Mouse (Mus musculus) neutrophil, adult 65 days (primary cell): ENCODE measurements around the gene Ralgapb. TPM values are rescaled to one million over a fixed set of nuclear protein-coding genes. Genes with fewer than 3 reads are reported as not detected.

Source experiments
- total RNA-seq: library from RNA; stranded (reverse); gene quantifications from 2 replicates; pipeline ENCODE4 v1.2.4, GENCODE M21; 2023

Gene Ralgapb
- total RNA-seq = 38.8 and 56.2 TPM in 2 replicates

DNA sequence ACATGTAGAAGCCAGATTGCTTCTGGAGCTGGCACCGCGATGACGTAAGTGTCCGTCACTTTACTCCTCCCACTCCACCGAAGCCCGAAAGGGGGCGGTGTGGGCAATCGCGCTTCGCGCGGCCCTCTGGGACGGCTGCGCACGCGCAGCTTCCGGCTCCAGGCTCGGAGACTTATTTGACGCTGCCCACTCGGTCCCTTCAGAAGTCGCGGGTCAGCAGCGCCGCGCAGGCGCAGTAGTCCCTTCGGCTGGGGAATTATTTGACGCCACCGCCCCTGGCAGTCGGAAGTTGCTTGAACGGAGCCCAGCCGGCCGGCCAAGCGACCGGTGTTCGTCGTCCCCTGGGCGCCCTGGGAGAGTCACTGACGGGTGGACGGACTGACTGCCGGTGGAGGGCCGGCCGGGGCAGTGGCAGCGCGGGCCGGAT is at the start of gene Ralgapb:
Ralgapb (plus strand) TSS at position 254 of the 427 bp plus-strand sequence.

DNA sequence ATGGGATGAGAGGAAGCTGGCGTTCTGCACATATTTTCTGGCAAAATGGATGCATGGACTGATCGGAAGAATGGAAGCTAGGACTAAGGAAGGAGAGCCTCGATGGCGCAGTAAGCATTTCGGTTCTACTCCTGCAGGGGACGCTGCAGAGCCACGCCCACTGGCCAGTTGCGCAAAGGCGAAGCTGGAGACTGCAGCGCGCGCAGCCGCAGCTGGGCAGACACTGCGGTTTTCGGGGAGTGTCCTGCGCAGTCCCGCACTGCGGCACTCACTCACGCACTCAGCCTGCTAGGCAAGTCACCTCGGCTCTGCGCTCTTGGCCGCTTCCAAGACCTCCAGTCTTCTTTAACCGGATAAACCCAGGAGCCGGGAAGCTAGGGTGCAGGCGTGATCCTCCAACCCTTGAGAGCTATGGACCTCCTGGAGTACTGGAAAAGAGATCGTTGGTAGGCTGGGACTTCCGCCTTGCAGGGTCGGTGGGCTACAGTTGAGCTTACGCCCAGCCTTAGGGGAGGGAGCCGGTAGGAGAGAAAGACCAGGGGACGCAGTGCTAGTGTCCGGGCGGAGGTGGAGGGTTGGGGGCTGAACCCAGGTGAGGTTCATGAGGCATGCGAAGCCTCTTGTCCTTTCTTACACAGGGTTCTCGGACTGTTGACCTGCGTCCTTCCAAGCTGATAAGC is 34.1 kb upstream of the Ralgapb start, which contains the start of gene Snhg11:
Snhg11 (plus strand) TSS at position 196 of the 680 bp plus-strand sequence.

DNA sequence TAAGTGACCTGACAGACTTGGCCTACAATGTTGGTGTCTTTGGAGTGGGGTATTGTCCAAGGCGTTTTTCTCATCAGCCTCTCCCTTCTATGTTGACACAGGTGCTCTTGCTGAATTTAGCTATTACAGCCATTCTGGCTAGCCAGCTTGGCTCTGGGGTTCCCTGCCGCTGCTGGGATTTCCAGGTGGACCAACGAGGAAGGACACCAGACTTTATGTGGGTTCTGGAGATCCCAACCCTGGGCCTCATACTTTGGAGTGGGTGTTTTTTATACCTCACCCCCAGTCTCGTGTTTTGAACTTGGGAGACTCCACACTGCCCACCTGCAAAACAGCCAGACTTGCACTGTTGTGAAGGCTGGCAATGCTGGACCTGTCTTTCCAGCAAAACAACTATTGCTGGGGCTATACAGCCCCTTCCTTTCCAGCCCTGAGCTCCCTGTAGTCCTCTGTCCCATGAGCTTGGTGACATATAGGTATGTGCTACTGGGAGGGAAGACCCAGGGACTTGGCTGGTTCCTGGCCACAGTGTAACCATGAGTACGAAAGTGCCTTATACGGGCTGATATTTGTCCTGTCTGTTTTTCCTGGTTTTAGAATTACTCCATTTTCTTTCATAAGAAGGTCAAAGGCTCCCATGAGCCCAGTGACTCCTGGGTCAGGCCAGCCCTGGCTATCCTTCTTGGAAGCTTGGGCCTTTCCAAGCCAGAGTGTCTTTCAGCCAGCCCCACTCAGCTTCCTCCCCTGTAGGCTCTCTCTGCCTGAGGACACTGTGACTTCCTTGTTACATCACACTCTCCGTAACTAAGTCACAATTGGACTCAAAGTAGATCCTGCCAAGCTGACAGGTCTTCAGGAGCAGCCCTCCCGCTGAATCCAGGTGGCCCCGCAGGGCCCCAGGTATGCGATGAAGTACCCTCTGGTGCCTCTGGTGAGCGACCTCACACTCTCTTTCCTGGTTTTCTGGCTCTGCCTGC is 92.5 kb downstream of the Ralgapb start, which contains the start of gene Adig:
Adig (plus strand) TSS at position 777 of the 977 bp plus-strand sequence.

DNA sequence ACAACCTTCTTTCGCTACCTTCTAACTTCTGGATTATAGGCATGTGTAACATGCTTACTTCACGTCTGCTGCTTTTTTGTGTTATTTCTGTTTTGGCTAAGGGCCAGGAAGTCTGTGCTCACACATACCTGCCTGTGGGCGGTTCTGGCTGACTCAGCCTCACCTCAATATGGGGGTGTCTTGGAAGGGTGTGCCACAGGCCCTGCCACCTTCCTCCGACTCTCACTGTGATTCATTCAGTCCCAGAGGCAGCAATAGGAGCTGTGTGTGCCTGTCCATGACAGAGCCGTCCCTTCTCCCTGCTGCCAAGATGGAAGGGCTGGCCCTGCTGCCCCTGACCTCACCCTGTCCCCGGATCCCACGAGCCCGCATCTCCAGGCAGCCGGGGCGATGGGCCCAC is 102.9 kb downstream of the Ralgapb start, which contains the start of gene Arhgap40:
Arhgap40 (plus strand) TSS at position 269 of the 400 bp plus-strand sequence.

Other genes with a start within 250 kb of the Ralgapb start
- not detected in 2 replicates for gene D630003M21Rik, start 180.6 kb upstream of the Ralgapb start, total RNA-seq
- not detected in 2 replicates for gene Bpi, start 151.8 kb upstream of the Ralgapb start, total RNA-seq
- gene Lbp, start 103.4 kb upstream of the Ralgapb start, total RNA-seq = 55.5 and 69.7 TPM in 2 replicates
- gene Snhg11, start 34.2 kb upstream of the Ralgapb start, total RNA-seq = not detected in 2 replicates
- gene Adig, start 92.8 kb downstream of the Ralgapb start, total RNA-seq = not detected in 2 replicates
- not detected in 2 replicates for gene Arhgap40, start 102.9 kb downstream of the Ralgapb start, total RNA-seq
- gene Slc32a1, start 200.9 kb downstream of the Ralgapb start, total RNA-seq = 0.38 and 0.41 TPM in 2 replicates
- 24.6 and 34.5 TPM in 2 replicates for gene Actr5, start 215.0 kb downstream of the Ralgapb start, total RNA-seq